Mouse (Mus musculus) stomach, postnatal 0 days (tissue): Measurements from ENCODE around the gene Znrd1as.

ENCODE experiments used
- CTCF ChIP-seq: IDR thresholded peaks from 2 replicates; pipeline ENCODE4 v1.5.1; 2016; ENCODE audit warnings: antibody characterized with exemption, low read depth, mild to moderate bottlenecking, moderate library complexity
- EP300 ChIP-seq: optimal IDR thresholded peaks from 2 replicates; pipeline ENCODE3; 2016; ENCODE audit warnings: antibody characterized with exemption

DNA sequence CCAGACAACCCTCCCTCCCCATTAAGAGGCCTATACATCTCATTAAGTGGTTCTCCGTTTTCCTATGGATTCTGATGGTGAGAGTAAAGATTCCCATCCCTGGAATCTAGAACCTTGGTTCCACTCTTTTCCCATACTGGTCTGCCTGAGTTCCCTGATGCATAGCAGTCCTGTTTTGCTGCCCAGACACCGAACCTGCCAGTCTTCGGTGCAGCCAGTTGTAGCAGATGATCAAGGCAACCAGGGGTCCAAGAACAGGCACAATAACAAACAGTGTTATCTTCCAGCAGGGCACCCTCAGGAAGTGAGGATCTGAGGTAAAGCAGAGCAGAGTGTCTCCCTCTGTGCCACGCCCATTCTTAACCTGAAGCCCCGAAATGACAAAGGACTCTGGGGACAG, 53.7 kb downstream of the Znrd1as start:
- no peak for TF ChIP-seq CTCF
- TF ChIP-seq EP300, result no peak
